Mouse (Mus musculus): ENCODE measurements around the gene Palm3. TPM values are rescaled to one million over a fixed set of nuclear protein-coding genes. Genes with fewer than 3 reads are reported as not detected.
A peak's percentile ranks its signal among the peaks of the same experiment; 100 is the strongest.

Gene Palm3
- polyA plus RNA-seq, 1 experiment from 2014 or later = 9.0 TPM

DNA sequence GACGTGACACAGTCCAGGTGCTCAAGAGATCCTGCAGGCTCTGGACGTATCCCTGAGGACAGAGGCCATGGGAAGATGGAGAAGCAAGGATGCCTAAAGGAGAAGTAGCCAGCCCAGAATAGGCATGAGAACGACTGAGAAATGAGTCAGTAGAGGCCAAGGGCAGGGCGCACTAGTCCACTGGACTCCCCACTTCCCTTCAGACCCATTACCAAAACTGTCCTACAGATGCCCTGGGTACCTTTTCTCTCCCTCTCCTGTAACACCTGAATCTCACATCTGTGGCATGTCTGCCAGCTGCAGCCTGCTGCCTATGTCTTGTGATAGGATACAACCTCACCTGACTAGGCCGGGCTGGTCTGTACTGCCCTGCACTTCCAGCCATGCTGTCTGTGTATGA is 49.0 kb downstream of the Palm3 start:
- no peak overlapping the region for H3K27ac ChIP-seq
- H3K4me2 ChIP-seq (replicated peaks) = no peak overlapping the region
- no peak for ATAC-seq (ENCODE audit: insufficient number of reproducible peaks, insufficient read depth, low FRiP score, low TSS enrichment)
- H3K9ac ChIP-seq = no peak overlapping the region
- peaks cover 31% of the 10 kb centered on the region for H3K4me1 ChIP-seq
- H3K36me3 ChIP-seq = peaks cover 10% of the 10 kb centered on the region
- WGBS = 80% methylated on average over 5 of the region's 5 CpGs
- no peaks in the 10 kb centered on the region for H3K27me3 ChIP-seq
- no peak overlapping the region for H3K4me3 ChIP-seq
- no peaks in the 10 kb centered on the region for H3K9me3 ChIP-seq

DNA sequence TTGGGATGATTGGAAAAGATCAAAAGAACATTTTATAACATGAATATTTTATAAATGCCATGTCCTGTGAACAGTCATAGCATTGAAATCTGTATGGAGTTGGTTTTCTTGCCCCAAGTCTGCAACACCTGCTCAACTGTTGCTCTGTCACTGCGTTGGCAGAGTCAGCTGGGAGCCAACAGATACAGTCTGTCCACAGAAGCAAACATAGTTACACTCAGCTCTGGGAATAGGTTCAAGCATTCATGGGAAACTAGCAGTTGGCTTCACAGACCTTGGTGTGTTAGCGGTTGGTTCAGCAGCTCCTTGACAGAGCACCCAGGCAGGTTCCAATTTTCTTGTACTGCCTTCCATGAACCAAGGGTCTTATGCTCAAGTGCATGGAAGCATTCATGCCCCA is 49.4 kb downstream of the Palm3 start:
- H3K4me2 ChIP-seq (replicated peaks) = no peak overlapping the region
- no peak overlapping the region for H3K9ac ChIP-seq
- no peaks in the 10 kb centered on the region for H3K27me3 ChIP-seq
- 88% methylated on average over 2 of the region's 2 CpGs for WGBS
- H3K4me1 ChIP-seq = peaks cover 31% of the 10 kb centered on the region
- peaks cover 11% of the 10 kb centered on the region for H3K36me3 ChIP-seq
- no peak overlapping the region for H3K4me3 ChIP-seq
- no peak overlapping the region for H3K27ac ChIP-seq
- H3K9me3 ChIP-seq = no peaks in the 10 kb centered on the region
- ATAC-seq (ENCODE audit: insufficient number of reproducible peaks, insufficient read depth, low FRiP score, low TSS enrichment) = no peak

DNA sequence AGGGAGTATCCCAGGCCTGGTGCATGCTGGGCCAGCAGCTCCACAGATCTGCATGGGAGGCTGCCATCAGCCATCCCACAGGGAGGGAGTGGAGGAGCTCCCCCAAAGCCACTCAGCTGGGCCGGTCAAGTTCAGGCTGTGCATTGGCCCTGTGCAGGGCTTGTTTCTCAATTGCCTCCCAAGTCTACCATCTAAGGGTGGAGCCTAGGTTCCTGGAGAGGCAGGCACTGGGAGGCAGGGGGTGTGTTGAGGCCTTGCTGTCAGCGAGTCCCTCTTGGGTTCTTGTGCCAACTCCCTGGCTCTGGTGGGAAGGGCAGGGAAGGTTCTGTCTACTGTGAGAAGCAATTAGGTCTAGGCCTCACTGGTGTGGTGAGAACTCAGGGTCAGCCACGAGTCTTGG is 50.6 kb downstream of the Palm3 start:
- no peak overlapping the region for H3K27ac ChIP-seq
- peaks cover 37% of the 10 kb centered on the region for H3K4me1 ChIP-seq
- H3K36me3 ChIP-seq = peaks cover 17% of the 10 kb centered on the region
- 83% methylated on average over 3 of the region's 3 CpGs for whole genome bisulfite sequencing
- no peak overlapping the region for H3K9ac ChIP-seq
- H3K4me2 ChIP-seq (replicated peaks) = no peak overlapping the region
- no peak overlapping the region for H3K4me3 ChIP-seq
- no peak for ATAC-seq (ENCODE audit: insufficient number of reproducible peaks, insufficient read depth, low FRiP score, low TSS enrichment)
- H3K27me3 ChIP-seq = no peaks in the 10 kb centered on the region
- no peaks in the 10 kb centered on the region for H3K9me3 ChIP-seq

DNA sequence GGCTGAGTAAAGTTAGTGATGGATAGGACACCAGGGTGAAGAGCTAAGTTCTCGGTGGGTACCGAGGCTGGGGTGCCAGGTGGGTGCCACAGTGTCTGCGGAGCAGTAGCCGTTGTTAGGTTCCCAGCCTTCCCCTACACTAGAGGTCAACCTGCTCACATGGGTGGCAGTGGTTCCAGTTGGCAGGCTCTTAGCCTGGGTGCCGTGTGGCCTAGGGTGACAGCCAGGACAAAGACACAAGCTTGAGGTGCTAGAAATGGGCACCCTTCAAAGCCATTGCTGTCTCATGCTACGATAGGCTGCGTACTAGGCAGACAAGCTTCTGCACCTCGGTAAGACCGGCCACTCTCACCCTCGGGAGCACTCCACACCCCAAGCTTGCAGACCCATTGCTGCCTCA is 51.0 kb downstream of the Palm3 start:
- no peak overlapping the region for H3K9ac ChIP-seq
- H3K4me1 ChIP-seq = peaks cover 38% of the 10 kb centered on the region
- H3K9me3 ChIP-seq = no peaks in the 10 kb centered on the region
- H3K27ac ChIP-seq = no peak overlapping the region
- no peak overlapping the region for H3K4me3 ChIP-seq
- H3K36me3 ChIP-seq = peaks cover 19% of the 10 kb centered on the region
- no peak overlapping the region for H3K4me2 ChIP-seq (replicated peaks)
- H3K27me3 ChIP-seq = no peaks in the 10 kb centered on the region
- ATAC-seq (ENCODE audit: insufficient number of reproducible peaks, insufficient read depth, low FRiP score, low TSS enrichment) = no peak
- 90% methylated on average over 10 of the region's 10 CpGs for WGBS

DNA sequence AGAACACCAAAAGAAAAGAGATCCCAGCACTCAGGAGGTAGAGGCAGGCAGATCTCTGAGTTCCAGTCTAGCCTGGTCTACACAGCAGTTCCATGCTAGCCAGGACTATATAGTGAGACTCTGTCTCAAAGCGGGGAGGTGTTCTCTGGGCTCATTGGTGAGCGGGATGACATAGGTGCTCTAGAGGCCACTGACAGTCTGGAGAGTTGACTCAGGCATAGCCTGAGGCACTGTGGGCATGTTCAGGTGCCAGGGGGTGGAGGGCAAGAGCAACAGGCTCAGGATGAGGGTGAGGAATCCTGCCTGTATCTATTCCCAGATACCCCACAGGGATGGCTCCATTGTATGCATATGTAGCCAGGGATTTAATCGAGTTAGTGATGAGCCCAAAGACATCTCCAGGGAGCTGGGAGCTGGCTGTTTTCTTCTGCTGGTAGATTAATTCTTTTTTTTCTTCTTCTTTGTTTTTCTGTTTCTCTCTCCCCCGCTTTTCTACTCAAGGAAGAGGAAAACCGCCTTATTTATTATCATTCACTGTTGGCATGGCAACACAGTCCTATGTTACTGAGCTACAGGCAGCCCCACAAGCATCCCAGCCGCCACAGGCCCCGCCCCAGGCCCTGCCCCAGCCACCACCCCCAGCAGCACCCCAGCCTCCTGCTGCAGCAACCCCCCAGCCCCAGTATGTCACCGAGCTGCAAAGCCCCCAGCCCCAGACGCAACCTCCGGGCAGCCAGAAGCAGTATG is 52.1 kb downstream of the Palm3 start:
- H3K27me3 ChIP-seq = no peaks in the 10 kb centered on the region
- H3K4me2 ChIP-seq (replicated peaks) = no peak overlapping the region
- H3K27ac ChIP-seq = no peak overlapping the region
- H3K4me3 ChIP-seq = no peak overlapping the region
- 65% methylated on average over 10 of the region's 10 CpGs for WGBS
- H3K4me1 ChIP-seq = peaks cover 29% of the 10 kb centered on the region; the same call in 1 of the 2 replicates
- no peaks in the 10 kb centered on the region for H3K9me3 ChIP-seq
- H3K36me3 ChIP-seq = peaks cover 19% of the 10 kb centered on the region
- ATAC-seq (ENCODE audit: insufficient number of reproducible peaks, insufficient read depth, low FRiP score, low TSS enrichment) = no peak
- no peak overlapping the region for H3K9ac ChIP-seq

DNA sequence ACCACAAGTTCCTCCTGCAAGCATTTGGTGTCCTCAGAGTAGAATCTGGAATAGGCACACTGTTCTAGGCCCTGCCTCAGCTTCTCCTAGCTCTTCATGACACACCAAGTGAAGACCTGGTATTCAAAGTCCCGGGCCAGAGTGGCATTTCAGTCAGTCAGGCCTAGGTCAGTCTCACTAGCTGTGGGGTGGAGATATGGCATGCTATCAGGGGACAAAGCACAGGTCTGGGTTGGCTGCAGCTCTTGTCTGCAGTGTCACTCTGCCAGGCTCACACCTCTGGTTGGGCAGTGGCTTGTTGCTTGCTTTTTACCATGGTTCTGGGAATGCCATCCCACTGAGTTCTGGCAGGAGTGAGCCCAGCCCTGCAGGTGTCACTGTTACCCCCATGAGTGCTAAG is 55.1 kb downstream of the Palm3 start:
- WGBS = 87% methylated on average over 1 of the region's 1 CpGs
- Histone ChIP-seq H3K36me3 (peaks cover 45% of the 10 kb centered on the region), H3K4me2 (replicated peaks) (no peak overlapping the region)

DNA sequence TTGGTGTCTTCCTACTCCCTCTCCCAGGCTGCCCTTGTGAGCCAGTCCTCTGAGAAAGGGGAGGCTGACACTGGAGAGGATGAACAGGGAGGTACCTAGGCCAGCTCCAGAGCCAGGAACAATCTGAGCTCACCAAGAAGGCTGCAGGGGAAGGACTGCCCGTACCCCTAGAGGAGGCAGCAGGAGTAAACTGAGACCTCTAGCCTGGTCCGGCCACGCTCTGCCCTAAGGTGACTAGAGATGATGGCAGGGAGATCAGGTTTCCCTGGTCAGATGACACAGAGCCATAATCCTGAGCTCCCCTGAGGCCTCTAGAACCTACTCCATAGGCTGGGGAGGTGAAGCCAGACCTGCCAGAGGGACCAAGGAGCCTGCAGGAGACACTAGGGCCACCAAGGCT is 55.6 kb downstream of the Palm3 start:
- Histone ChIP-seq H3K4me1 (peaks cover 15% of the 10 kb centered on the region; the same call in 1 of the 2 replicates), H3K9me3 (no peaks in the 10 kb centered on the region), H3K4me3 (no peak overlapping the region), H3K9ac (no peak overlapping the region), H3K27ac (no peak overlapping the region), H3K4me2 (replicated peaks) (no peak overlapping the region), H3K36me3 (peaks cover 49% of the 10 kb centered on the region), H3K27me3 (no peaks in the 10 kb centered on the region)
- 32% methylated on average over 3 of the region's 3 CpGs for WGBS
- ATAC-seq (ENCODE audit: insufficient number of reproducible peaks, insufficient read depth, low FRiP score, low TSS enrichment) = no peak

More for the DNA sequence above, 55.1 kb downstream of the Palm3 start:
- H3K27me3 ChIP-seq = no peaks in the 10 kb centered on the region
- H3K9me3 ChIP-seq = no peaks in the 10 kb centered on the region
- H3K4me1 ChIP-seq = peaks cover 19% of the 10 kb centered on the region; the same call in 1 of the 2 replicates
- no peak overlapping the region for H3K4me3 ChIP-seq
- H3K27ac ChIP-seq = no peak overlapping the region
- no peak for ATAC-seq (ENCODE audit: insufficient number of reproducible peaks, insufficient read depth, low FRiP score, low TSS enrichment)
- no peak overlapping the region for H3K9ac ChIP-seq

DNA sequence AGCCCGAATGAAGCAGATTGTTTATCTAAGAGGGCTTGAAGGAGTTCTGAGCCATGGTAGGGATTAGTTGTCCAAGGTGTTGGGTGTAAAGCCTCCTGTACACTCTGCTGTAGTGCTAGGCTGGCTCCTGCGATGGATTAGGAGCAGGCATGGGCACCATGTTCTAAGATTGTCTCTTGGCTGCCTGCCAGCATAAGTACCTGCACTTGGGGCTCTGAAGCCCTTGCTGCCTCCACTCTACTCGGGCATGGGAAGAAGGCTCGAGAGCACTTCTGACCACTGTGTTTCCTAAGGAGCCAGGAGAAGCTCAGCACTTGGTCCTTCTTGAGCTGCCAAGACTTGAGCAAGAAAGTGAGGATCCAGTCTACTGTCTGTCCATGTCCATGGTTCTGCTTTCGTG is 57.9 kb downstream of the Palm3 start:
- Histone ChIP-seq H3K9me3 (no peaks in the 10 kb centered on the region), H3K4me2 (replicated peaks) (no peak overlapping the region), H3K9ac (no peak overlapping the region), H3K4me3 (no peak overlapping the region), H3K36me3 (peaks cover 67% of the 10 kb centered on the region), H3K27me3 (no peaks in the 10 kb centered on the region), H3K27ac (no peak overlapping the region), H3K4me1 (peaks cover 6% of the 10 kb centered on the region; the same call in 1 of the 2 replicates)
- no peak for ATAC-seq (ENCODE audit: insufficient number of reproducible peaks, insufficient read depth, low FRiP score, low TSS enrichment)
- 87% methylated on average over 5 of the region's 5 CpGs for WGBS

MicroRNAs encoded within 50 kb of the gene (microRNA counts, 519-probe panel; counts per million panel counts)
- microRNA mmu-miR-1199 = 460 counts per million, percentile 65 among the panel's probes with 10 or more counts

Small RNA genes within 50 kb of the gene (microRNA-seq; reads per million reads assigned to microRNA genes)
- gene Mir1199 = not detected
- gene Mir8111 = 2.9 reads per million, percentile 12 among the genes with 10 or more reads in this experiment

Other genes starting within 250 kb of the Palm3 start
- 36.7 TPM in 2 replicates for gene Adgrl1, start 121.4 kb upstream of the Palm3 start, polyA plus RNA-seq (2016; fragmentation: Nextera tagmentation; extraction: Ambion mirVana)
- gene Gm10644, start 66.3 kb upstream of the Palm3 start, polyA plus RNA-seq (2016; fragmentation: Nextera tagmentation; extraction: Ambion mirVana) = 0.47 and 0.79 TPM in 2 replicates
- 54.4 and 55.0 TPM in 2 replicates for gene Asf1b, start 66.0 kb upstream of the Palm3 start, polyA plus RNA-seq (2016; fragmentation: Nextera tagmentation; extraction: Ambion mirVana)
- 191 and 206 TPM in 2 replicates for gene Prkaca, start 48.5 kb upstream of the Palm3 start, polyA plus RNA-seq (2016; fragmentation: Nextera tagmentation; extraction: Ambion mirVana)
- gene Samd1, start 23.8 kb upstream of the Palm3 start, polyA plus RNA-seq (2016; fragmentation: Nextera tagmentation; extraction: Ambion mirVana) = 11.6 and 14.1 TPM in 2 replicates
- 1.9 and 2.0 TPM in 2 replicates for gene 1700067K01Rik, start 20.0 kb upstream of the Palm3 start, polyA plus RNA-seq (2016; fragmentation: Nextera tagmentation; extraction: Ambion mirVana)
- 0.28 TPM in 1 of 2 replicates, not detected in the other for gene 2210011C24Rik, start 9.3 kb upstream of the Palm3 start, polyA plus RNA-seq (2016; fragmentation: Nextera tagmentation; extraction: Ambion mirVana)
- gene Il27ra, start 21.1 kb downstream of the Palm3 start, polyA plus RNA-seq (2016; fragmentation: Nextera tagmentation; extraction: Ambion mirVana) = 0.81 and 0.99 TPM in 2 replicates
- not detected in 2 replicates for gene Rln3, start 23.5 kb downstream of the Palm3 start, polyA plus RNA-seq (2016; fragmentation: Nextera tagmentation; extraction: Ambion mirVana)
- gene Gm10643, start 43.7 kb downstream of the Palm3 start, polyA plus RNA-seq (2016; fragmentation: Nextera tagmentation; extraction: Ambion mirVana) = 1.9 and 2.0 TPM in 2 replicates
- 10.3 and 10.4 TPM in 2 replicates for gene Rfx1, start 45.4 kb downstream of the Palm3 start, polyA plus RNA-seq (2016; fragmentation: Nextera tagmentation; extraction: Ambion mirVana)
- 13.0 and 16.1 TPM in 2 replicates for gene Dcaf15, start 83.3 kb downstream of the Palm3 start, polyA plus RNA-seq (2016; fragmentation: Nextera tagmentation; extraction: Ambion mirVana)
- 0.31 and 0.43 TPM in 2 replicates for gene Podnl1, start 104.5 kb downstream of the Palm3 start, polyA plus RNA-seq (2016; fragmentation: Nextera tagmentation; extraction: Ambion mirVana)
- 27.5 and 29.2 TPM in 2 replicates for gene Cc2d1a, start 126.5 kb downstream of the Palm3 start, polyA plus RNA-seq (2016; fragmentation: Nextera tagmentation; extraction: Ambion mirVana)
- 2.0 and 2.4 TPM in 2 replicates for gene 4930432K21Rik, start 126.6 kb downstream of the Palm3 start, polyA plus RNA-seq (2016; fragmentation: Nextera tagmentation; extraction: Ambion mirVana)
- 5.4 and 7.2 TPM in 2 replicates for gene Nanos3, start 163.7 kb downstream of the Palm3 start, polyA plus RNA-seq (2016; fragmentation: Nextera tagmentation; extraction: Ambion mirVana)
- gene Zswim4, start 215.6 kb downstream of the Palm3 start, polyA plus RNA-seq (2016; fragmentation: Nextera tagmentation; extraction: Ambion mirVana) = 32.4 and 32.9 TPM in 2 replicates
- 322 and 341 TPM in 2 replicates for gene D8Ertd738e, start 228.2 kb downstream of the Palm3 start, polyA plus RNA-seq (2016; fragmentation: Nextera tagmentation; extraction: Ambion mirVana)
- 70.2 and 71.2 TPM in 2 replicates for gene Mri1, start 235.9 kb downstream of the Palm3 start, polyA plus RNA-seq (2016; fragmentation: Nextera tagmentation; extraction: Ambion mirVana)
- gene Ccdc130, start 248.9 kb downstream of the Palm3 start, polyA plus RNA-seq (2016; fragmentation: Nextera tagmentation; extraction: Ambion mirVana) = 18.1 and 24.5 TPM in 2 replicates

Data from embryonic facial prominence, embryonic 12.5 days (tissue).